Mouse (Mus musculus) cerebellum, adult 2 months (tissue): ENCODE measurements at regions not wholly inside any gene's neighbourhood (a gene's known extent, or its start where the extent isn't known, plus 50 kb on each side); places are given as distances from the start of the nearest gene placed in this dataset.

Source experiments
- CTCF ChIP-seq: fragments of 200-500 bp; IDR thresholded peaks from 2 replicates; pipeline ENCODE4 v1.5.1; 2011; ENCODE audit warnings: low read depth, mild to moderate bottlenecking, control low read depth, low read length, moderate library complexity, borderline replicate concordance; ENCODE audit not compliant: insufficient read depth
- POLR2A ChIP-seq: fragments of 200-500 bp; IDR thresholded peaks from 2 replicates; pipeline ENCODE4 v1.6.1; 2011; ENCODE audit warnings: low read length, control low read depth, borderline replicate concordance; ENCODE audit not compliant: insufficient read depth

DNA sequence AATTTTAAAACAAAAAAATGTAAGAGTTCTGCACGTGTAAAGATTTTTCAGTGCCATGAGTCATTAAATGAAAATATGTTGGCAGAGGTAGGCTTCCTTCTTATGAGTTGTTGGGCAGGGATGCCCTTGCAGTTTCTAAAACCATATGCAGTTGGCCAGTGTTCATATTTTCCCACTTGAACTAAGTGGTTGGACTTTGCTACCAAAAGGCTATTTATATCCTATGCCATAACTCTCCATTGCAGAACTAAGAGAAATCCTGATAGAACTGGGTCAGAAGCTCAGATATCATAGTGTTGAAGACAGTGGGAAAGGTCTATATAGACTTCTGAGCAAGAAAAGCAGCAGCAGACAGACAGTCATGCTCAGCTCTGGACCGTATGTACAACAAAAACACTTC is 690.7 kb upstream of the Frg1 start:
- TF ChIP-seq POLR2A (no peak), CTCF (no peak)
